Mouse (Mus musculus): ENCODE results near the gene Pkd2l1. TPM values are rescaled to one million over a fixed set of nuclear protein-coding genes. Genes with fewer than 3 reads are reported as not detected.

The Pkd2l1 gene
- polyA plus RNA-seq, 2 experiments, result not detected

DNA sequence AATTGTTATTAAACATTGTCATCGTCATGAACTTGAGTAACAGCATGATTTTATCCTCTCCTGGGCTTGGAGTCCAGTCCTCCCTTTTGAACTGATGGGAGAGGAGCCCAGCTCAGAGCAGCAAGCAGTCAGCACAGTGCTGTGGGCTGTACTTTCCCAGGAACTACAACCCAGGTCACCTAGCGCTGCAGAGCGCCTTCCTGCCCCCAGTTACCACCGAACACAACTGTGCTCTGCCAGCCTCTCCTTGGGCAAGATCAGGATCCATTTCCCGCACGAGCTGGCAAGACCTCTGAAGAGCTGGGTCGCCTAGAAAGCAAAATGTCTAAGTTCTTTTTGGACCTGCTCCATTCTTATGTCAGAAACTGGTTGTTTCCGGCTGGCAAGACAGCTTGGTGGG is 17.4 kb downstream of the Pkd2l1 start:
- no peaks in the 10 kb centered on the region for H3K9me3 ChIP-seq (ENCODE audit: control insufficient read depth, low read length)
- 50% methylated on average over 8 of the region's 8 CpGs for WGBS (ENCODE audit: insufficient replicate concordance)
- H3K4me3 ChIP-seq (ENCODE audit: insufficient read depth in 1 of 2, low read depth in 2 of 2, low read length in 2 of 2), result no peak overlapping the region
- H3K27ac ChIP-seq, result no peak overlapping the region
- no peaks in the 10 kb centered on the region for H3K27me3 ChIP-seq (ENCODE audit: control insufficient read depth, insufficient read depth, low read length)
- no peaks in the 10 kb centered on the region for H3K4me1 ChIP-seq (replicated peaks; ENCODE audit: control insufficient read depth in 2 of 2, insufficient read depth in 2 of 2, low read length in 1 of 2)
- ATAC-seq (ENCODE audit: insufficient read depth) (no peak), DNase-seq (ENCODE audit: low read depth in 3 of 3, low spot score in 3 of 3) (no peak)
- TF ChIP-seq CTCF (IDR thresholded peaks at IDR 0.05; ENCODE audit: low read depth) (no peak), EP300 (IDR thresholded peaks at IDR 0.05; ENCODE audit: low read depth) (no peak)
- no peak overlapping the region for H3K9ac ChIP-seq (replicated peaks)
- no peak overlapping the region for H3K4me2 ChIP-seq (ENCODE audit: low read depth)
- no peaks in the 10 kb centered on the region for H3K36me3 ChIP-seq (replicated peaks; ENCODE audit: control insufficient read depth, insufficient read depth, low read depth)

DNA sequence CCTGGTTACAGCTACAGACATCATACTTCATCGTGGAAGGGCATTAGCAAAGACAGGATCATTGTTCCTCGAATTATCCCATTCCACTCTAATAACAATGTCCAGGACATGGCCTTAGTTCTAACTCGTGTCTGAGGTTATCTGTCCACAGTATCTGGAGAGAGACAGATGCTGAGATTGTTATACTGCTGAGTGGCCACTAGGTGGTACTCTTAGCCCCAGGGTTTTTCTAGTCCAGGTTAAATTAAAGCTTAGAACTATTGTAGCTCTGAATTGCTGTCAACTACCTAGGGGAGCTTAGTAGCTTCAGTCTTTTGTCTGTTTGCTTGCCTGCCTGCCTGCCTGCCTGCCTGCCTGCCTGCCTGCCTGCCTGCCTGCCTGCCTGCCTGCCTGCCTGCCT is 30.7 kb downstream of the Pkd2l1 start:
- TF ChIP-seq EP300 (IDR thresholded peaks at IDR 0.05; ENCODE audit: low read depth), result no peak
- TF ChIP-seq CTCF (IDR thresholded peaks at IDR 0.05; ENCODE audit: low read depth), result peak; percentile 68
- DNase-seq (ENCODE audit: low read depth in 3 of 3, low spot score in 3 of 3), result no peak
- Histone ChIP-seq H3K4me2 (ENCODE audit: low read depth) (no peak overlapping the region), H3K9me3 (ENCODE audit: control insufficient read depth, low read length) (no peaks in the 10 kb centered on the region), H3K27ac (no peak overlapping the region), H3K4me3 (ENCODE audit: insufficient read depth in 1 of 2, low read depth in 2 of 2, low read length in 2 of 2) (no peak overlapping the region), H3K27me3 (ENCODE audit: control insufficient read depth, insufficient read depth, low read length) (no peaks in the 10 kb centered on the region), H3K4me1 (replicated peaks; ENCODE audit: control insufficient read depth in 2 of 2, insufficient read depth in 2 of 2, low read length in 1 of 2) (no peaks in the 10 kb centered on the region), H3K9ac (replicated peaks) (no peak overlapping the region), H3K36me3 (replicated peaks; ENCODE audit: control insufficient read depth, insufficient read depth, low read depth) (no peaks in the 10 kb centered on the region)
- no peak for ATAC-seq (ENCODE audit: insufficient read depth)
- WGBS (ENCODE audit: insufficient replicate concordance), result under 1% methylated on average over 3 of the region's 3 CpGs

DNA sequence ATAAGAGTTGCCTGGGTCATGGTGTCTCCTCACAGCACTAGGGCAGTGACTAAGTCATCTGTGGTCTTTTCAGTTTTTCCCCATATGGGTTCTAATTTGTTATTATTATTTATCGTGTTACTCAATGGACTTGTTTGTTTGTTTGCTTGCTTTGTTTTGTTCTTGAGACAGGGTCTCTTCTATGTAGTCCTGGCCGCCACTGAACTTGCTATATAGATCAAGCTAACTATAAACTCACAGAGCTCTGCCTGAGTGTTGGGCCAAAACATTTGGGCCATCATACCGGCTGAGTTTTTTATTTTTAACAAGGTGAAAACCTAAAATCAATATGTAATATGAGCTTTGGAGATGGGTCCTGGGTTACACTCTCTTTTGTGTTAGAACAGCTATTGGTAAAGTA is 32.9 kb downstream of the Pkd2l1 start:
- WGBS (ENCODE audit: insufficient replicate concordance), result 63% methylated on average over 3 of the region's 3 CpGs
- no peak overlapping the region for H3K4me2 ChIP-seq (ENCODE audit: low read depth)
- DNase-seq (ENCODE audit: low read depth in 3 of 3, low spot score in 3 of 3), result no peak

DNA sequence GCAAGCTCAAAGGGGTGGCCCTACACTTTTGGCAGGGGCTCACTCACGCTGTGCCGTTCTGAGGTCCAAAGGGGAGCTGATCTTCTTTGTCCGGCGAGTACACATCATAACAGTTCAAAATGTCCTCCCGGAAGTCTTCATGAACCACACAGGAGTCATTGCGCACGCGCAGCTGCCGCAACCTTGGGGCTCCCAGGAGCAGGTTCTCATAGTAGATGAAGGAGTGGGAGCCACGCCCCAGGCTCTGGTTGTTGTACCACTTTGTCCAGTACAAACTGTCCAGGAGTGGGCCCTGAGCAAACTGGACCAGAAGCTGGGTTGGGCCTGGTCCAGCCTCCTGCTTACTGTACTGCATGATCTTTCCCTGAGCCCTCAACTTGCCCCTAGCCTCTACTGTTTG is 35.2 kb downstream of the Pkd2l1 start:
- 81% methylated on average over 10 of the region's 10 CpGs for WGBS (ENCODE audit: insufficient replicate concordance)
- Histone ChIP-seq H3K27ac (no peak overlapping the region), H3K4me1 (replicated peaks; ENCODE audit: control insufficient read depth in 2 of 2, insufficient read depth in 2 of 2, low read length in 1 of 2) (no peaks in the 10 kb centered on the region), H3K4me2 (ENCODE audit: low read depth) (no peak overlapping the region), H3K27me3 (ENCODE audit: control insufficient read depth, insufficient read depth, low read length) (no peaks in the 10 kb centered on the region; the same call in 1 of the 2 replicates), H3K9me3 (ENCODE audit: control insufficient read depth, low read length) (no peaks in the 10 kb centered on the region), H3K36me3 (replicated peaks; ENCODE audit: control insufficient read depth, insufficient read depth, low read depth) (no peaks in the 10 kb centered on the region), H3K4me3 (ENCODE audit: insufficient read depth in 1 of 2, low read depth in 2 of 2, low read length in 2 of 2) (no peak overlapping the region), H3K9ac (replicated peaks) (no peak overlapping the region)
- no peak for TF ChIP-seq EP300 (IDR thresholded peaks at IDR 0.05; ENCODE audit: low read depth)
- no peak for TF ChIP-seq CTCF (IDR thresholded peaks at IDR 0.05; ENCODE audit: low read depth)
- ATAC-seq (ENCODE audit: insufficient read depth), result no peak
- DNase-seq (ENCODE audit: low read depth in 3 of 3, low spot score in 3 of 3), result no peak

More for the DNA sequence above, 32.9 kb downstream of the Pkd2l1 start:
- Histone ChIP-seq H3K9me3 (ENCODE audit: control insufficient read depth, low read length) (no peaks in the 10 kb centered on the region), H3K36me3 (replicated peaks; ENCODE audit: control insufficient read depth, insufficient read depth, low read depth) (no peaks in the 10 kb centered on the region), H3K9ac (replicated peaks) (no peak overlapping the region), H3K4me3 (ENCODE audit: insufficient read depth in 1 of 2, low read depth in 2 of 2, low read length in 2 of 2) (no peak overlapping the region), H3K27ac (no peak overlapping the region), H3K27me3 (ENCODE audit: control insufficient read depth, insufficient read depth, low read length) (no peaks in the 10 kb centered on the region; the same call in 1 of the 2 replicates), H3K4me1 (replicated peaks; ENCODE audit: control insufficient read depth in 2 of 2, insufficient read depth in 2 of 2, low read length in 1 of 2) (no peaks in the 10 kb centered on the region)
- no peak for ATAC-seq (ENCODE audit: insufficient read depth)
- TF ChIP-seq EP300 (IDR thresholded peaks at IDR 0.05; ENCODE audit: low read depth), result no peak
- TF ChIP-seq CTCF (IDR thresholded peaks at IDR 0.05; ENCODE audit: low read depth), result no peak

DNA sequence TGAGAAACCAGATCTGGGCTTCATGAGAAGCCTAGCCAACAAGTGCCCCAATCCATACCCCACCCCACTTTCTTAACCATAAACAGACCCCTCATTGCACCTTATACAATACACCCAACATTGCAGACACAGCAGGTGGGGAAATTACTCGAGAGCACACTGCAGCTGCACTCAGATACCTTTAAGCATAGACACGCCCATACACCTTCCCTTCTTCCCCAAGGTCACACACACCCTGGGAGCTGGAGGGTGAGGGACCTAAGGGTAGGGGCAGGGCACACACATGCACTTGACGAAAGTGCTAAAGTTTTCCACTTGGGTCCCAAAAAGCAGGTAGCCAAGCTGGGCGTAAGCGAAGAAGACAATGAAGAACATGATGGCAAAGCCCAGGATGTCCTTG is 38.5 kb downstream of the Pkd2l1 start:
- ATAC-seq (ENCODE audit: insufficient read depth) (no peak), DNase-seq (ENCODE audit: low read depth in 3 of 3, low spot score in 3 of 3) (no peak)
- no peaks in the 10 kb centered on the region; the same call in 1 of the 2 replicates for H3K27me3 ChIP-seq (ENCODE audit: control insufficient read depth, insufficient read depth, low read length)
- 68% methylated on average over 5 of the region's 5 CpGs for WGBS (ENCODE audit: insufficient replicate concordance)
- TF ChIP-seq EP300 (IDR thresholded peaks at IDR 0.05; ENCODE audit: low read depth) (no peak), CTCF (IDR thresholded peaks at IDR 0.05; ENCODE audit: low read depth) (no peak)
- H3K27ac ChIP-seq, result no peak overlapping the region
- no peaks in the 10 kb centered on the region for H3K9me3 ChIP-seq (ENCODE audit: control insufficient read depth, low read length)
- H3K4me1 ChIP-seq (replicated peaks; ENCODE audit: control insufficient read depth in 2 of 2, insufficient read depth in 2 of 2, low read length in 1 of 2), result no peaks in the 10 kb centered on the region
- H3K4me2 ChIP-seq (ENCODE audit: low read depth), result no peak overlapping the region
- no peaks in the 10 kb centered on the region for H3K36me3 ChIP-seq (replicated peaks; ENCODE audit: control insufficient read depth, insufficient read depth, low read depth)
- no peak overlapping the region for H3K9ac ChIP-seq (replicated peaks)
- H3K4me3 ChIP-seq (ENCODE audit: insufficient read depth in 1 of 2, low read depth in 2 of 2, low read length in 2 of 2), result no peak overlapping the region

Data from liver, embryonic 14.5 days (tissue).